Mouse (Mus musculus): ENCODE data around the gene Phf11a. TPM values are rescaled to one million over a fixed set of nuclear protein-coding genes. Genes with fewer than 3 reads are reported as not detected.

Phf11a gene
- 1.0 TPM for polyA plus RNA-seq (2014; fragmentation: Illumina TruSeq; extraction: RNeasy Lipid Tissue Mini Kit (QIAGEN cat#74804); ENCODE audit: low read depth, low replicate concordance)

GRCm38 (mm10) chr14:59297391-59297790, at the start of gene Phf11a:
TSS of gene Phf11a (minus strand) at chr14:59297522.

GRCm38 (mm10) chr14:59341189-59341588, 43.9 kb upstream of the Phf11a start, which contains the start of gene Phf11b:
TSS of gene Phf11b (minus strand) at chr14:59341351.

GRCm38 (mm10) chr14:59260056-59260455, 37.3 kb downstream of the Phf11a start, which contains the start of gene Gm6904:
TSS of gene Gm6904 (minus strand) at chr14:59260216.

Other genes with a start within 250 kb of the Phf11a start
- not detected for gene 1700129C05Rik, start 154.6 kb downstream of the Phf11a start, polyA plus RNA-seq (2014; fragmentation: Illumina TruSeq; extraction: RNeasy Lipid Tissue Mini Kit (QIAGEN cat#74804); ENCODE audit: low read depth, low replicate concordance)
- not detected for gene Gm5142, start 118.8 kb downstream of the Phf11a start, polyA plus RNA-seq (2014; fragmentation: Illumina TruSeq; extraction: RNeasy Lipid Tissue Mini Kit (QIAGEN cat#74804); ENCODE audit: low read depth, low replicate concordance)
- 48.8 TPM for gene Rcbtb1, start 96.3 kb downstream of the Phf11a start, polyA plus RNA-seq (2014; fragmentation: Illumina TruSeq; extraction: RNeasy Lipid Tissue Mini Kit (QIAGEN cat#74804); ENCODE audit: low read depth, low replicate concordance)
- gene Gm6904, start 37.3 kb downstream of the Phf11a start, polyA plus RNA-seq (2014; fragmentation: Illumina TruSeq; extraction: RNeasy Lipid Tissue Mini Kit (QIAGEN cat#74804); ENCODE audit: low read depth, low replicate concordance): not detected
- 8.6 TPM for gene Phf11b, start 43.8 kb upstream of the Phf11a start, polyA plus RNA-seq (2014; fragmentation: Illumina TruSeq; extraction: RNeasy Lipid Tissue Mini Kit (QIAGEN cat#74804); ENCODE audit: low read depth, low replicate concordance)
- gene Phf11d, start 67.9 kb upstream of the Phf11a start, polyA plus RNA-seq (2014; fragmentation: Illumina TruSeq; extraction: RNeasy Lipid Tissue Mini Kit (QIAGEN cat#74804); ENCODE audit: low read depth, low replicate concordance): 14.4 TPM
- 1.5 TPM for gene Phf11c, start 97.9 kb upstream of the Phf11a start, polyA plus RNA-seq (2014; fragmentation: Illumina TruSeq; extraction: RNeasy Lipid Tissue Mini Kit (QIAGEN cat#74804); ENCODE audit: low read depth, low replicate concordance)
- 17.4 TPM for gene Setdb2, start 143.4 kb upstream of the Phf11a start, polyA plus RNA-seq (2014; fragmentation: Illumina TruSeq; extraction: RNeasy Lipid Tissue Mini Kit (QIAGEN cat#74804); ENCODE audit: low read depth, low replicate concordance)
- 209 TPM for gene Cab39l, start 143.4 kb upstream of the Phf11a start, polyA plus RNA-seq (2014; fragmentation: Illumina TruSeq; extraction: RNeasy Lipid Tissue Mini Kit (QIAGEN cat#74804); ENCODE audit: low read depth, low replicate concordance)